Mouse (Mus musculus) liver, embryonic 11.5 days (tissue): ENCODE measurements around the gene Arhgap24. TPM values are rescaled to one million over a fixed set of nuclear protein-coding genes. Genes with fewer than 3 reads are reported as not detected.

Experiments used
- ATAC-seq: fragments of 200-750 bp; cut with Nextera tagmentation; replicated peaks from 2 replicates; pipeline ENCODE4 v1.8.0; 2017; ENCODE audit warnings: moderate number of reproducible peaks, mild to moderate bottlenecking, moderate TSS enrichment, moderate library complexity; ENCODE audit not compliant: low FRiP score
- DNase-seq: peaks from one replicate; pipeline ENCODE4 v3.0.0-alpha.2; 2017; ENCODE audit warnings: low spot score
- H3K27ac ChIP-seq: fragments of 300-500 bp; sonication (generic); 2 replicates; pipeline ENCODE4 v1.5.1; 2014; ENCODE audit warnings: mild to moderate bottlenecking, low read depth, low read length, control low read depth
- H3K27me3 ChIP-seq: fragments of 300-500 bp; sonication (generic); replicated peaks from 2 replicates; pipeline ENCODE4 v1.6.1; 2014; ENCODE audit warnings: low read length, mixed read lengths; ENCODE audit not compliant: control insufficient read depth, insufficient read depth
- H3K36me3 ChIP-seq: fragments of 300-500 bp; sonication (generic); 2 replicates; pipeline ENCODE4 v1.6.1; 2014; ENCODE audit warnings: mild to moderate bottlenecking, low read length, moderate library complexity, mixed read lengths; ENCODE audit not compliant: control insufficient read depth, insufficient read depth
- H3K4me1 ChIP-seq: fragments of 300-500 bp; sonication (generic); replicated peaks from 2 replicates; pipeline ENCODE4 v1.6.1; 2014; ENCODE audit warnings: low read length, mixed read lengths; ENCODE audit not compliant: control insufficient read depth, insufficient read depth
- H3K4me2 ChIP-seq: fragments of 300-500 bp; sonication (generic); 2 replicates; pipeline ENCODE4 v1.6.1; 2014; ENCODE audit warnings: mild to moderate bottlenecking, control low read depth, moderate library complexity
- H3K4me3 ChIP-seq: fragments of 300-500 bp; sonication (generic); 2 replicates; pipeline ENCODE4 v1.5.1; 2014; ENCODE audit warnings: low read depth, low read length, control low read depth
- H3K9ac ChIP-seq: fragments of 300-500 bp; sonication (generic); 2 replicates; pipeline ENCODE4 v1.6.1; 2014; ENCODE audit warnings: low read depth, low read length, control low read depth
- H3K9me3 ChIP-seq: fragments of 300-500 bp; sonication (generic); 2 replicates; pipeline ENCODE4 v1.6.1; 2016; ENCODE audit warnings: low read length, inconsistent platforms, mixed read lengths; ENCODE audit not compliant: control insufficient read depth
- WGBS: fragments of 180-500 bp; shearing (Covaris S2); extraction: QIAGEN DNeasy Blood & Tissue Kit; methylation state at CpG from one replicate; pipeline ENCODE4 v1.1.7; 2014; 5-methylcytosine and 5-hydroxymethylcytosine counted together
- polyA plus RNA-seq: library from polyadenylated mRNA; unstranded; fragments of >200 nt; fragmentation: Nextera tagmentation; extraction: Ambion mirVana; gene quantifications from 2 replicates; pipeline ENCODE4 v1.2.1, GENCODE M21; 2014

The Arhgap24 gene
- polyA plus RNA-seq, 1 experiment from 2014 or later = 5.3 TPM

GRCm38 (mm10) chr5:102509381-102509780 lies 28.2 kb downstream of the Arhgap24 start:
- WGBS = 74% methylated on average over 2 of the region's 2 CpGs
- Histone ChIP-seq H3K27ac (no peak overlapping the region), H3K36me3 (no peaks in the 10 kb centered on the region), H3K4me1 (no peaks in the 10 kb centered on the region), H3K4me2 (no peak overlapping the region), H3K27me3 (no peaks in the 10 kb centered on the region), H3K4me3 (no peak overlapping the region), H3K9ac (no peak overlapping the region), H3K9me3 (no peaks in the 10 kb centered on the region)
- ATAC-seq (no peak), DNase-seq (no peak)

DNA sequence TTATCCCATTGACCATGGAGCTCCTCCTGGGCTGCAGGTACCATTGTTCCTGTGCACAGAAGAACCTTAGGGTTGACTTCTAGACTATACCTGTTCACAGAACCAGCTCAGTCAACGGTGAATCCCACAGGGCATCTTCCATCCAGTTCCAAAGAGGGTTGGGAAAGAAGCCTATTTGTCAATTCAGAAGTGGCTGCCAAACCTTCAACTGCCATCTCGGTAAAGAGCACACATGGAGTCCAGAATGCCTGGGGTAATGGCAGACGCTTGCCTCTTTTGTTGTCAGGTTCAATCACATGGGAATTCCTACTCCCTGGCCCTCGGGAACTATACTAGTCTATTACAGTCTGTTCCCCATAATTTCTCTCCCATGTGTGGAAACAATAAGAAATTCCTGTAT lies 30.5 kb downstream of the Arhgap24 start:
- DNase-seq (no peak), ATAC-seq (no peak)
- Histone ChIP-seq H3K36me3 (no peaks in the 10 kb centered on the region), H3K4me3 (no peak overlapping the region), H3K27me3 (no peaks in the 10 kb centered on the region), H3K9me3 (no peaks in the 10 kb centered on the region), H3K27ac (no peak overlapping the region), H3K4me1 (no peaks in the 10 kb centered on the region), H3K9ac (no peak overlapping the region), H3K4me2 (no peak overlapping the region)
- 77% methylated on average over 4 of the region's 4 CpGs for WGBS

DNA sequence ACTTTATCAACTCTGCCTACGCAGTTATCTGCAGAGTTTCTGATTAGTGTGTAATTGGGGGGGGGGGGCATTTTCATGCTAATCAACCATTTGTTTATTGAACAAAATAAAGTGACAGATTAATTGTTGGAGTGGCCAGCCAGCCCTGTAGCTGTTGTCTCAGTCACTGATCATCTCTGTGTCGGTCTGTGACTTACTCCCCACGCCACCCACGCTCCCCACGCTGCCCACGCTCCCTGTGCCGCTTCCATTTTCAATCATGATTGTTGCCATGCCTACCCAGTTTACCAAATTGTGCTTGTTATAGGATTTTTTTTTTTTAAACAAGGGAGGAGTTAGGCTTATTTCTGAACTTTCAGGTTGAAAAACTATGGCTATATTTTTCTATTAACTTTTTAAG lies 34.3 kb downstream of the Arhgap24 start:
- Histone ChIP-seq H3K4me2 (no peak overlapping the region), H3K27ac (no peak overlapping the region), H3K4me1 (no peaks in the 10 kb centered on the region), H3K9ac (no peak overlapping the region), H3K4me3 (no peak overlapping the region), H3K9me3 (no peaks in the 10 kb centered on the region), H3K27me3 (no peaks in the 10 kb centered on the region), H3K36me3 (no peaks in the 10 kb centered on the region)
- 77% methylated on average over 7 of the region's 7 CpGs for WGBS
- DNase-seq (no peak), ATAC-seq (no peak)

DNA sequence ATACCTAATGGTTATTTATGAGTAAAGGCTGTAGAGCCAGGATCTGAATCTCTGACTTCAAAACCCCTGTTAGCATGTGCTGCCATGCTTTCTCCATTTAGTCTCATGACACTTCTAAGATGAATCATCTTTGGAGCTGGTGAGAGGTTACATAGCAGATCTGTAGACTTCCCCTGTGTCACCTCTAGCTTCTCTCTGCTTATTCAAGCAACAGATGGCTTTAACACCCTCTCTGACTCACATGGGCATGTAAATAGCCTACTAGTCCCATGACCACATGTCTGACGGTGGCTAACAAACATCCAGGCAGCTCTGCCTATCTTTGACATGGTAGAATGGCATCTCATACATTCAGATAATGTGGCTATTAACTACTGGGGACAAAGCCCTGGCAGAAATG lies 39.3 kb downstream of the Arhgap24 start:
- DNase-seq (no peak), ATAC-seq (no peak)
- WGBS = 69% methylated on average over 1 of the region's 1 CpGs
- H3K27ac ChIP-seq = no peak overlapping the region
- no peaks in the 10 kb centered on the region for H3K9me3 ChIP-seq
- H3K36me3 ChIP-seq = no peaks in the 10 kb centered on the region
- no peak overlapping the region for H3K4me2 ChIP-seq
- H3K4me3 ChIP-seq = no peak overlapping the region
- H3K27me3 ChIP-seq = no peaks in the 10 kb centered on the region
- no peaks in the 10 kb centered on the region for H3K4me1 ChIP-seq
- no peak overlapping the region for H3K9ac ChIP-seq

GRCm38 (mm10) chr5:102535311-102535710 lies 54.1 kb downstream of the Arhgap24 start:
- no peaks in the 10 kb centered on the region for H3K9me3 ChIP-seq
- H3K27ac ChIP-seq = no peak overlapping the region
- ATAC-seq (no peak), DNase-seq (no peak)
- no peak overlapping the region for H3K4me2 ChIP-seq
- 77% methylated on average over 9 of the region's 9 CpGs for WGBS
- H3K4me3 ChIP-seq = no peak overlapping the region
- no peak overlapping the region for H3K9ac ChIP-seq
- no peaks in the 10 kb centered on the region for H3K27me3 ChIP-seq
- no peaks in the 10 kb centered on the region for H3K4me1 ChIP-seq
- no peaks in the 10 kb centered on the region for H3K36me3 ChIP-seq

GRCm38 (mm10) chr5:102537819-102538218 lies 56.6 kb downstream of the Arhgap24 start:
- ATAC-seq (no peak), DNase-seq (no peak)
- no peaks in the 10 kb centered on the region for H3K4me1 ChIP-seq
- H3K9ac ChIP-seq = no peak overlapping the region
- H3K4me3 ChIP-seq = no peak overlapping the region
- no peaks in the 10 kb centered on the region for H3K36me3 ChIP-seq
- WGBS = 74% methylated on average over 3 of the region's 3 CpGs
- no peaks in the 10 kb centered on the region for H3K9me3 ChIP-seq
- H3K27ac ChIP-seq = no peak overlapping the region
- no peaks in the 10 kb centered on the region for H3K27me3 ChIP-seq
- H3K4me2 ChIP-seq = no peak overlapping the region

DNA sequence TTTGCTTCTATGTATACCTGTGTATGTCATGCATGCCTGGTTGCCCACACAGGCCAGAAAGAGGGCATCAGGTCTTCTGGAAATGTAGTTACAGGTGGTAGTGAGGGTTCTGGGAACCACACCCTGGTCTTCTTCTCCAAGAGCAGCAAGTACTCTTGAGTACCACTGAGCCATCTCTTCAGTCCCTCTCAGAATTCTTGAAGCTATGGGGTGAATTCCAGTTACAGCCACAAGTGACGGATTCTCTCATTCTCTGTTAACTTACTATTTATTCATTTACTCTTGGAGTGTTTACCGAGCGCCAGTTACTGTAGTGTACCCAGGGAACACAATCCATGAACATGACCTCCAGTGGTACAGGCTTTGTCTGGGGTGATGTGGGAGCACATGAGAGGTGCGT lies 65.1 kb downstream of the Arhgap24 start:
- Histone ChIP-seq H3K4me3 (no peak overlapping the region), H3K36me3 (no peaks in the 10 kb centered on the region), H3K27ac (no peak overlapping the region), H3K4me1 (no peaks in the 10 kb centered on the region), H3K27me3 (no peaks in the 10 kb centered on the region), H3K9ac (no peak overlapping the region), H3K4me2 (no peak overlapping the region), H3K9me3 (no peaks in the 10 kb centered on the region)
- DNase-seq = no peak
- no peak for ATAC-seq
- 84% methylated on average over 4 of the region's 4 CpGs for whole genome bisulfite sequencing

DNA sequence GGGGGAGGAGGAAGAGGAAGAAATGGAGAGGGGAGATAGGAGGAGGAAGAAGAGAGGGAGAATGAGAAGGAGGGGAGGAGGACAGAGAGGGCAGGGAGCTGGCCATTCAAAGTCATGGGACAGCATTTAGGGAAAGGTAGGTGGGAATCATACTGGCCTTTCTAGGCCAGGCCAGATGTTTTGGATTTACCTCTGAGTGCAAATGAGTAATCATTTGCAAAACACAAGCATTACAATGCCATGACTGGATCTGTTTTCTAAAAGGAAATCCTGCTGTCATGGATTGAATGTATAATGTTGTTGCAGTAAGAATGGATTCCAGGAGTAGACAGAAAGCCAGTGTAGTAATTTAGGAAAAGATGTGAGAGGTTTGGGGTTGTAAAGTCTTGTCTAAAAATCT lies 66.6 kb downstream of the Arhgap24 start:
- DNase-seq (no peak), ATAC-seq (no peak)
- Histone ChIP-seq H3K27me3 (no peaks in the 10 kb centered on the region), H3K9me3 (no peaks in the 10 kb centered on the region), H3K27ac (no peak overlapping the region), H3K36me3 (no peaks in the 10 kb centered on the region), H3K4me1 (no peaks in the 10 kb centered on the region), H3K9ac (no peak overlapping the region), H3K4me2 (no peak overlapping the region), H3K4me3 (no peak overlapping the region)

- Histone ChIP-seq H3K9me3 (no peaks in the 10 kb centered on the region), H3K4me2 (no peak overlapping the region), H3K9ac (no peak overlapping the region), H3K4me3 (no peak overlapping the region), H3K27me3 (no peaks in the 10 kb centered on the region), H3K36me3 (no peaks in the 10 kb centered on the region), H3K4me1 (no peaks in the 10 kb centered on the region), H3K27ac (no peak overlapping the region)
- DNase-seq (no peak), ATAC-seq (no peak)
- 76% methylated on average over 2 of the region's 2 CpGs for WGBS
Measured at GRCm38 (mm10) chr5:102548382-102548781, 67.2 kb downstream of the Arhgap24 start.
